Mouse (Mus musculus): ENCODE data around the gene Cnih1.
"Not testable (repeated sequence)": the region's sequence is repeated elsewhere in the genome, so short reads cannot be mapped to it uniquely, and the experiment has no call there.

The Cnih1 gene

DNA sequence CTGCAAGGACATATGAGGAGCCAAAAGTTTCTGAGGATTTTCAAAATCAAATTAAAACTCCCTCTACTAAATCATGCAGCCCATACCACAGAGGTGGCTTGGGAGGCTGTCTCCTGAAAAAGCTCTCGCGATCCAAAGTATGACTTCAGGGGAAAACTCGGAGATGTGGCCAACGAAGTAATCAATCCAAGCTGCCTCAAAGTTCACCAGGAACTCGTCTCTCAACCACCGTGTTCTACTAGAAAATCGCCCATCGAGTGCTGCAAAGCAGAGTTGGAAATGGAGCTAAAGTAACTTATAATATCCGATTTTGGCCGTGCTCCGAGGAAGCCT is 791 bp downstream of the Cnih1 start:
- DNase-seq: no peak

GRCm38 (mm10) chr14:46785247-46785646 is 3.0 kb downstream of the Cnih1 start:
- DNase-seq: no peak

DNA sequence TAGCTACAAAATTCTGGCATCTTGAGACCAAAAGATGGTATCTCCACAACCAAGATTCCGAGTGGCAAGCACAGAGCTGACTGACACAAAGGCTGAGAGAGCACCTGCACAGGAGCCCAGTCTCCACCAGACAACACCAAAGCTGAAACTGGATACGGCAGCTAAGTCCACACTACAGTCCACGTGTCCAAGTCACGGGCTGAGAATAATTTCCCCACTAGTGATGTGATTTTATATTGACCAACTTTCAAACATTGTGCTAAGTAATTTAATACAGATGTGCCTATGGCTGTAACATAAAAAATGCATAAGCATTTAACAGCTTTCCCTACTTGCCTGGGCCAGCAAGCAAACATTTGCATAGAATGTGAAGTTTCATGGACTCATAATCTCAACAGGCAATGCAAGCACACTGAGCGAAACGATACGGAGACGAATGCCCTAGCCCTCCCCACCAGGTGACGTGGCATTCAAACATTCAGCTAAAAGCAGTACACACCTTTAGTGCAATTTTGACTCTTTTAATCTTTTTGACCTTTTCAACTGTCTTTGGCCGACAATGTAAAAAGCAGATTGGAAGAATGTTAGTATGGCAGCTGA is 4.8 kb downstream of the Cnih1 start:
- DNase-seq: no peak

- DNase-seq: no peak
Observed at GRCm38 (mm10) chr14:46782187-46782828, 5.9 kb downstream of the Cnih1 start.

- DNase-seq: no peak
Observed at GRCm38 (mm10) chr14:46781086-46781485, 7.1 kb downstream of the Cnih1 start.

- DNase-seq: no peak
Observed at GRCm38 (mm10) chr14:46779217-46779616, 9.0 kb downstream of the Cnih1 start.

- DNase-seq: no peak
Observed at GRCm38 (mm10) chr14:46778756-46779155, 9.5 kb downstream of the Cnih1 start.

- no peak for DNase-seq
Observed at GRCm38 (mm10) chr14:46770036-46770435, 18.2 kb downstream of the Cnih1 start.

DNA sequence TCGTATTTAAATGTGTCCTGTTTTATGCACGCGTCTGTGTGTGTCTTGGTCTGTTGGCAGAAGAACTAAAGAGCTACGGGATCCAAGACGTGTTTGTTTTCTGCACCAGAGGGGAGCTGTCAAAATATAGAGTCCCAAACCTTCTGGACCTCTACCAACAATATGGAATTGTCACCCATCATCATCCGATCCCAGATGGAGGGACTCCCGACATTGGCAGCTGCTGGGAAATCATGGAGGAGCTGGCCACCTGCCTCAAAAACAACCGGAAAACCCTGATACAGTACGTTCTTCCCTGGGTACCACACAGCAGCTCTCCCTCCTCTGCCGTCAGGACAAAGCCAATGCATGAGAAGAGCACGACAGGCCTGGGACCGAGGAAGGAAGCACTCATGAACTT is 21.1 kb downstream of the Cnih1 start:
- DNase-seq: no peak

- no peak for DNase-seq
Observed at GRCm38 (mm10) chr14:46761186-46761585, 27.0 kb downstream of the Cnih1 start.

- peak; percentile 97 for DNase-seq
Observed at GRCm38 (mm10) chr14:46760355-46761029, 27.7 kb downstream of the Cnih1 start, which contains the start of gene Cdkn3. TSS of gene Cdkn3 (plus strand) at chr14:46760541.

GRCm38 (mm10) chr14:46759970-46760354 is 28.2 kb downstream of the Cnih1 start:
- no peak for DNase-seq

DNA sequence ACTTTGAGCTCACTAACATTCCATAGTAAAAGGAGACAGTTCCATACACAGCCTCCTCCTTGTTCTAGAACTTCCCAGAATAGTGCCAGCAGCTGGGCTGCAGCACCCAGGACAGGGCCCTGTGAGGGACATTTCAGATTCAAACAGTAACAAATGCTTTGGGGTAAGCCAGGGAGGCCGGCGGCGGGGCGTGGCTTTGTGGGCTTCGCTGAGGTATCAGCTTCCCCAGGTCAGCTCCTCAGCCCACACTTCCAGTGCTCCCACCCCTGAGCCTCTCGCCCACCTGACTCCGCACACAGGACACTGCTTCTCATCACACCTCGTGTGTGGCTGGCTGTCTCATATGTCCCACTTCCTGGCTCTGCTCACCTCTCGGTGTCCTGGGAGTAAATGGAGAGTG is 30.5 kb downstream of the Cnih1 start:
- DNase-seq: no peak

- no peak for DNase-seq
Observed at GRCm38 (mm10) chr14:46755851-46756250, 32.4 kb downstream of the Cnih1 start.

DNA sequence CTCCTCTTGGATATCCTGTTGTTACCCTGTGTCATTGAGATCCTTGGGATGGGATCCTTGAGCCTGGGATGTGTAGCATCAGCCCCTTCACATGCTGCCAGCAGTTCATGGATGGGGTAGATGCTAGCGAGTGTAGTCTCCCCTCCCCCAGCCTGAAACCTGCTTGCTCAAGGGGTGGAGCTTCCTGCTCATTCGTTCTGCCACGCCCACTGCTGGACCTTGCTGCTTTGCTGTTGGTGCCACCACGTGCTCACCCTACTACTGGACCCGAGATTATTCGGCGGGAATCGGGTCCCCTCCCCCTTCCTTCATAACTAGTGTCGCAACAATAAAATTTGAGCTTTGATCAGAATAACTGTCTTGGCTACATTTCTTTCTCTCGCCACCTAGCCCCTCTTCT is 33.8 kb downstream of the Cnih1 start:
- not testable (repeated sequence) for DNase-seq

DNA sequence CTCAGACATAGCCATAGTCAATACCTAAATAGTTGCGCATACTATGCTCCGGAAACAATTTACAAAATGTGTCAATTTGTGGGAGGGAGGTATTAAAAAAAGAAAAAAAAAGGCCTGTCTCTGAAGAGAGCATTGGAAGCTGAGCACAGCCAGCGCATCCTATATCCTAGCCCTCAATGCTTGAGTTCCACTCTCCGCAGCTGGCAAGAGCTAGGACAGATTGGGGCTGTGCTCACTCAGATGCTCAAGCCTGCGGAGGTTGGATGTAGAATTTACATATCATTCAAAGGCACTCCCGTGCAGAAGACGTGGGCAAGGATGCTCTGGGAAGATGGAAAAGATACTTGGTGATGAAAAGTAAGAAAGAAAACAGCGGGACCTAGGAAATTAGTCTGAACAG is 42.8 kb downstream of the Cnih1 start:
- DNase-seq: no peak

DNA sequence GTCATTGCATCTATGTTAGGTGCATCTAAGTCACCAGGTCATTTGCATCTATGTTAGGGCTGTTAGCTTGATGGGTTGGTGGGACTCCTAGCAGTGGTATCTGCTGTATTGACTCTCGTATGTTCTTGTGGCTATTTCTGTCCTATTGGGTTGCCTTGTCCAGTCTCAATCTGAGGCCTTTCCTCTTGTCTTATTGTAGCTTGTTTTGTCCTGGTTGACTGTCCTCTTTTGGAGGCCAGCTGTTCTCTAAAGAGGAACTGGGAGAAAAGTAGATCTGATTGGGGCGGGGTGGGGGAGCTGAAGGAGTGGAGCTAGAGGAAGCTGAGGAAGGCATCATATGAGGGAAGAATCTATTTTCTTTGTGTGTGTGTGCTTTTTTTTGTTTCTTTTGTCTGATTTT is 45.5 kb downstream of the Cnih1 start:
- DNase-seq: no peak

- not testable (repeated sequence) for DNase-seq
Observed at GRCm38 (mm10) chr14:46737346-46737745, 50.9 kb downstream of the Cnih1 start.

- DNase-seq: no peak
Observed at GRCm38 (mm10) chr14:46736366-46736765, 51.8 kb downstream of the Cnih1 start.

DNA sequence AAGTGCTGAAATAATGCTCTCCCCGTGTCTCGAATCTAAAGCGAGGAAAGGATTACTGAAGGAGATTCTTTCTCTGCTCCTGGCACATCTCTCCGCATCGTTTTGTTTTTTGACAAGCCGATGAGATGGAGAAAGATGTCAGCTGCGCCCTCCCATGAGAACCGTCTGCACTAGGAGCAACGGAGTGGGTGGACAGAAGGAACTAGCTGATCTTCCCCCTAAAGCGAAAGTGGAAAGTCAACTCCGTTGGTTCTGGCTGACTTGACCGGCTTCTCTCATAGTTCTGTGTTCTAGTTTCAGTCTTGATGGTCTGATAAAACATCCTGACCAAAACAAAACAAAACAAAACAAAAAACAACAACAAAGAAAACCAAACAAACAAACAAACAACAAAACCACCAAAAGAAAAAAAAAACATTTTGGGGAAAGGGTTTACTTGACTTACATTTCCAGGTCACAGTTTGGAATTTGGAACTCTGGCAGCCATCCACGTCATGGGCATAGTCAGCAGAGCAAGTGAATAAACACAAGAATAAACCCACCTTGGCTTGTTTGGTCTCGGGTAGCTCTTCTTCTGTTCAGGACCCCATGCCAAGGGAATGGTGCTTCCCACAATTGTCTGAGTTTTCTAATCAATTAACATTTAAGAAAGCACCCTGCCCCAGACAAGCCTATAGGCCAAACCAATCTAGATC is 53.3 kb downstream of the Cnih1 start:
- DNase-seq: no peak

DNA sequence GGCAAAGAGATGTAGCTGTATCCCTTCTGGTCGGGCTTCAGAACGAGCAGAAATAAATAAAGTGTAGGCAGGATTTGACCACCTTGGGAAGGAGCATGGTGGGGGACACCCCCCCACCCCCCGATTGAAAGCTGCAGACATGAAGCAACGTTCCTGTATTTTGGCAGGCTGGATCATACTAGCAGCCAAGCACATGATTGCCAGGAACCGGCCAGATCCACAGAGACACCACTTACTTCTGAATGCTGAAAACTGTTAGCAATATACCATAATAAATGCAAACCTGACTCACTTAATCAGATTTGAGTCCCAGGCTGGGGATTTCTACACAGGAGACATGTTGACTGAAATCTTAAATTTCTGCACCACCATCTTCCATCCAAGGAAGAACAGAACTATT is 53.9 kb downstream of the Cnih1 start:
- DNase-seq: no peak

DNA sequence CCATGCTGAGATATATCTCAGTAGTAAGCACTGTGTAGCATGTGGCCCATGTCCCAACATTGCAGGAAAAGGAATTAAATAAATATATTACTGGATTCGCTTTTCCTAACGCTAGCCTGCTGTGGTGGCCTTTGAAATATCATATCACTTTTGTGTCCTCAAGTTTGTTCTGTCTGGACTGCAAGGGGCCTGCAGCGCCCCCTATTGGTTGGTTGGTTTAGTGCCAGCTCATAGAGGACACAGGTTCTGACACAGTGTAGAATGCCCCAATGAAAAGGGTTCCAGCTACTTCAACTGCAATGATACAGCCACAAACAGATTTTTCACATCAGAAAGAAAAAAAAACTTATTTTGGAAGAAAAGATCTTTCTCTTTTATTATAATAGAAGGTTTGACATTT is 62.5 kb downstream of the Cnih1 start:
- DNase-seq: peak; percentile 38

Measured in retina, postnatal 1 day (tissue).